Mouse (Mus musculus) 416B (cell line): ENCODE measurements around the gene Hoxa5.

Experiments used
- DNase-seq: peaks from one replicate; pipeline ENCODE4 v3.0.0; 2011; ENCODE audit warnings: low read depth

Hoxa5 gene

DNA sequence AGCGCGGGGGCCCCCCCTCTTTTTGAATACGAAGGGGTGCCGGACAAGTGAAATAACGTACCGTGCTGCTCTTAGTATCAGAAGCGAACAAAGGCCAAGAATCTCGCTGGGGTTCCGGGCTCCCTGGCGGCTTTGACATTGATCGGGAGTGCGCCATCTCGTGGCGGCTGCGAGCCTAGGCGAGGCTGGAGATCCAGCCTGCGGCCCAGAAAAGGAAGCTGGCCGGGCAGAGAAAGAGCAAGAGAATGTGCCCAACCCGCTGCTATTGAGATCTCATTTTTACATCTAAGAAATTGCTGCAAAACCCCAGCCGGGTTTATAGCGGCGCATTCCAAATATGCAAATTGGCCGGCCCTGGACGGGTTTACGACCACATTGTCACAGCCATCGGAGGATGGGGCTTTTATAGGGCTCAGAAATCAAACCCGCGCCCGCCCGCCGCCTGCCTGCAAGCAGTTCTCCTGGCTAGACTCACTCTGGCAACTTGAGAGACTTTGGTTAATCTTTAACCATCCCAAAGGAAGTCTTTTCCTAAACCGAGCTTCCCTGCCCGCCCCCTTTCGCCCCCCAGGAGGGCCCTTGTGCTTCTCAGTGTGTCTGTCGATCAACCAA is 36.1 kb upstream of the Hoxa5 start, which contains the start of gene Hoxa10:
TSS of gene Hoxa10 (minus strand) at position 466 of the 612 bp plus-strand sequence.
- peak; percentile 26 for DNase-seq

GRCm38 (mm10) chr6:52239625-52240388 is 35.4 kb upstream of the Hoxa5 start:
- DNase-seq: no peak

DNA sequence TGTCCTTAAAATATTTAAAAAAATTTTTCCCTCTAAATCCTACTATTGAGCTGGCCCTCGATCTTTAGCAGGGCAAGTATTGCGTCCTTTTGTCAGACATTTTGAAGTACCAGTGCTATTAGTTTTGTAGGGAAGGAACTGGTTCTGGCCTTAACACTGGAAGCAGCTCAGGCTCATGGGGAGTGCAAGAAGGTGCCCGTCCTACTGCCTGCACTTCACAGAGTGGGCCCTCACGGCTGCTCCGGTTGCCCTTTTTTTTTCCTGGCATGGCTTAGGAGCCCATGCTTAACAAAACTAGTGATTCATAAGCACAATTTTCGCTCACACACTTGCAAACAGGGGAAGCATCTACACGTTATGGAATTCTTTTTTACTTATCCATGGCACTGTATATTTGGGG is 34.6 kb upstream of the Hoxa5 start:
- DNase-seq: no peak

- DNase-seq: no peak
Measured at GRCm38 (mm10) chr6:52238155-52238545, 33.8 kb upstream of the Hoxa5 start.

GRCm38 (mm10) chr6:52237346-52238154 is 33.2 kb upstream of the Hoxa5 start:
- DNase-seq: no peak

DNA sequence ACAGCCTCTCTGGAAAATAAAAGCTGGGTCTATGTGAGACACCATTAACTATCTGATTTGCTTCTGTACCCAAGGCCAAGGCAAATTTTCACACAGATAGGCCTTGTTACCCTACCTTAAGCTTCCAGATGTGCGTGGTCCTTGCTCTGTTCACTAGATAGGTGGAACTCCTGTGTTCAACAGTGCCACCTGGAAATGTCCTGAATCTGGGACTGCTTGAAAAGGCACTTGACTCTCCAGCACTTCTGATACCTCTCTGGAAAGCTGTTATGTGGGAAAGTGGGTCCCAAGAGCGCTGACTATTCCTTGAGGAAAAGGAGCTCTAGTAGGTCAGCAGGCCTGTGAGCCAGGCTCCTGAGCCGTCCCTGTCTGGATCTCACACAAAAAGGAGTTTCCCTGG is 32.4 kb upstream of the Hoxa5 start:
- DNase-seq: no peak

DNA sequence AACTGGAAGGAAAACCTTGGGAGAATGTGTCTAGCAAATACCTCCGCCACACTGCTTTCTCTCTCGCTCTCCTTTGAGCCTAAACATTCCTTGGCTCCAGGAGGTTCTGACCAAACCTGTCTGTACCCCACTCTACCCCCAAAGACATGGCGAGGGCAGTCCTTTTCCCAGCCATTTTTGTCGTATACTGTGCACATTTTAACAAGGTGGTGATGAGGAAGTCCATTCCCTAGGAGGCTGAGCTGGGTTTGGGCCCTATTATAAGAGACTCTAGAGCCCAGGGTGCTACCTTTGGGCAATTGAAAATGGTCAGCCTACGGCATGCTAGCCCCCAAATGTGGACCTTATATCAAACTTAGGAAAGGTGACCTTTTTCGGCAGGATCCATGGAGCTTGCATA is 31.5 kb upstream of the Hoxa5 start:
- DNase-seq: no peak

DNA sequence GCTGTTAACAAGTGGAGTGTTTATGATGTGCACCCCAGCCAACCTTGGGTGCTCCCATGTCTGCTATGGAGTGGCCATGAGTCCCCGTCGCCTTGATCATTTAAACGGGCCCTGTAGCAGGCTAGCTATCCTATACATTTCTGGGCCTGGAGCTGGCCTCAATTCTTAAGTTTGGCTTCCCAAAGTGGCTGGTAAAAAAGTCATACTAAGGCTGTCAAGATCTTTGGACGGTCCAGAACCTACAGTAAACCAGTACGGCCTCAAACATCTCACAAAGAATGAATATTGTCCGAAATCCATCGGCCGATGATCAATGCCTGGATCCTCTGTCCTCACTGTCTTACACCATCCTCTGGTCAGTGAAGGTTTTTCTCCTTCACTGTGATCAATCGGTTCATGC is 30.9 kb upstream of the Hoxa5 start:
- DNase-seq: no peak

GRCm38 (mm10) chr6:52234428-52235140 is 30.2 kb upstream of the Hoxa5 start:
- no peak for DNase-seq

- DNase-seq: no peak
Measured at GRCm38 (mm10) chr6:52233546-52234427, 29.4 kb upstream of the Hoxa5 start.

DNA sequence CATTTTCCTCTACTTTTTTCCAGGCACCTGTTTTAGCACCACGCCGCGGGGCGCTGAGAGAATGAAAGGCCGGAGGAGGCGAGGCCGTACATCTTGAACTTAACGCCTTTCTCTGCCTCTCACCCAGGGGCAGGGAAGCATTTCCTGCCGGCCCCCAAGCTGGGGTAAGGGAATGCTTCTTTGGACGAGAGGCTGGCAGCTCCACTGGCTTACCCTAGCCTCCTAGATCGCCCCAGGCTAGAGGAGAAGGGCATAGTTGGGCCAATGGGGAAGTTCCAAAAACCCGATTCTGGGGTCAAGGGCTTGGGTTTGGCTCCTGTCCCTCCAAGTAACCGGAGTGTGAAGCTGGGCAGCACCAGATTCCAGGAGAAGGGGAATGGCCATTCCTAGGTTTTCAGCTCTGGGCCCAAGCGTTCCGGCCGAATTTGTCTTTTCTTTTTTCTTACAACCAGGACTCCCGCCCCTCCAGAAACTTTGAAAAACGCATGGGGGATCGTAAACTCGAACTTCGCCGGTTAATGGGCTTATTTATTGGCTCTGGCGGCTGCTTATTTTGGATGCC is 28.7 kb upstream of the Hoxa5 start:
- DNase-seq: no peak

DNA sequence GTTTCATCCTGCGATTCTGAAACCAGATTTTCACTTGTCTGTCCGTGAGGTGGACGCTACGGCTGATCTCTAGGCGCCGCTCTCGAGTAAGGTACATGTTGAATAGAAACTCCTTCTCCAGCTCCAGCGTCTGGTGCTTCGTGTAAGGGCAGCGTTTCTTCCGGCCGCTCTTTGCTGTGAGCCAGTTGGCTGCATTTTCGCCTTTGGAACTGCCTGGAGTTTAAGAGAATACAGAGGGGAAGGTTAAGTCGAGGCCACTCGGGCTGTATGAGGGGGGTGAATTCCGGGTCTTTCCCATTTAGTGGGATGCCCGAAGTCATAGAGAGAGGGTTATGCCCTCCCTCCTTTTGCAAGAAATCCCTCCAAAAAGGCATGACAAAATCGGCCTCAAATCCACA is 28.2 kb upstream of the Hoxa5 start:
- no peak for DNase-seq

- no peak for DNase-seq
Measured at GRCm38 (mm10) chr6:52231885-52232567, 27.6 kb upstream of the Hoxa5 start.

GRCm38 (mm10) chr6:52230516-52231165 is 26.3 kb upstream of the Hoxa5 start, which contains the start of gene Hoxa9:
TSS of gene Hoxa9 (minus strand) at chr6:52231089.
- DNase-seq: no peak

DNA sequence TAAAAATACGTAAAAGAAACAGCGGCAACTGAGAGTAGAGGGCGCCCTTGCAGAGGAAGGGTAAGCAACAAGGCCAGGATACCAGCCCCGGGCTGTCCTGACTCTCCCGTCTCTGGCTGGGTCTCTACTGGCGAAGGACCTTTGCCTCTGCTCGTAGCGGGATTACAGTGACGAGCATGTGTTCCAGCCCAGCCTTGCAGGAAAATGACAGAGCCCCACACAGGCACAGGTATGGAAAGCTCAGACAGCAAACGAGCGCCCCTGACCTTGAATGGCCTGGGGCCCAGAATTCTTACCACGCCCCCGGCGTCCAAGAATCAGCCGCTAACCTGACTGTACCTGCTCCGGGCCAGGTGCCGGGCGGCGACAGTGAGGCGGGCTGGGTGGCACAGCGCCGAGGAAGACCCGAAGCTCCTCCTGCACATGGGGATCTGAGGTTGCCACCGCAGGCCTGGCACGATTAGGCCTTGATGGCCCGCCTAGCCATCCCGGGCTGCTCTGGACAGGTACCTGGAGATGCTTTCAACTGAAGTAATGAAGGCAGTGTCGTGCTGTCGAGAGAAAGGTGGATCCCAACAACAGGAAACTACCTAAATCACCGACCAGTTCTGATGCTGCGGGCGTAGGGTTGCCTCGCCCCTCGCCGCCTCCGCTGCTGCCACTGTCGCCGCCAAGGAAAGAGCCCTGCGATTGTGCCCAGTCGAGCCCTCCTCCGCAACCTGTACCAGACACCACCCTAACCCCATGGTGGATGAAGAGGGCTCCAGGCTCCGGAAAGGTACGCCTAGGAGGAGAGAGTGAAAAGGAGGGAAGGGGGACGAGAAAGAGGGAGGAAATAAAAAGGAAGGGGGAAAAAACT is 25.4 kb upstream of the Hoxa5 start:
- DNase-seq: no peak

DNA sequence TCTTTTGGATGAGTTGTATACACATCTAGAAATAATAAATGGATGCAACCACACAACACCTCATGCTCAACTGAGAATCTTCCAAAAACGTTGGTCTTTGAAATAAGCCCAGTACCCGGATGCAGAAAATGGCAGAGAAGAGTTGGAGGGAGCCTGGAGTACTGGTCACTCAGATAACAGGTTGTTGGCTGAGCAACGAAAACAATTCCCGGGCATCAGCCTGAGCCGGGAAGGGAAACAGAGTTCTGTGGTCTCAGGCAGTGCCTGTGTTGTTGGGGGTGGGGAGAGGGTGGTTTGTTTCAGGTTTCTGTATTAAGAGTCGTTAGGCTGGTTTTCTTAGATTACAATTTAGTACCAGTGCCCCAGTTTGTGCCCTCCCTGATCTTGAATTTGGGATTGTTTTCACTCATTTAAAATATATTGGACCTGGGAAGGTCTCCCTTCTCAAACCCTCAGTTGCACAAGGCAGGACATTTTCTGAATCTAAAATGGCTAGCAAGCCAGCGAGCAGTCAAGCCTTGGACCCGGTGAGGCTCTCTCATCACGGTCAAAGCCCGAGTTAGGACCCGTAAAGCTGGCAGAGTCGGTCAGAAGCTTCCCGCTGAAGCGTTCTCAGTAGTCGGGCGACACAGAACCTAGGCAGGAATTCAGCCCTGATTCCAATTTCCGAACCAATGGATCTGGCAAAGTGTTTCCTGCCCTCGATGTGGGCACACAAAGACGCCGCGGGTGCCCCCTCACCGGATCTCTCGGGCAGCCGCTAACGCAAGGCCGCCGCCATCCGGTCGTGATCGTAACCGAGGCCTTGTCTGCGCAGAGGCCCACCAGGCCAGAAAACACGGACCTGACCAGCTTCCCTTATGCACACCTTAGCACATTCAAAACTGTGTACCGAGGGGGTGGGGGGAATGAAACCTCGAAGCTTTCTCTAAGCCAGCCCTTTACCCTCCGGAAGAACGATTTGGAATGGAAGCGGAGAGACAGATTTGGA is 24.4 kb upstream of the Hoxa5 start:
- DNase-seq: no peak

- DNase-seq: no peak
Measured at GRCm38 (mm10) chr6:52227470-52228222, 23.3 kb upstream of the Hoxa5 start.
